Mouse (Mus musculus) large intestine, adult 2 months (tissue): Measurements from ENCODE around the gene Slf2. TPM values are rescaled to one million over a fixed set of nuclear protein-coding genes. Genes with fewer than 3 reads are reported as not detected.
A peak's percentile ranks its signal among the peaks of the same experiment; 100 is the strongest.

Experiments
- DNase-seq: peaks from one replicate; pipeline ENCODE4 v3.0.0-alpha.2; 2012; ENCODE audit warnings: low read depth, low spot score
- WGBS: fragments of 180-500 bp; shearing (Covaris S2); methylation state at CpG from one replicate; pipeline ENCODE4 v1.1.7; 2018; 5-methylcytosine and 5-hydroxymethylcytosine counted together
- polyA plus RNA-seq: library from polyadenylated mRNA; depleted of rRNA; stranded (reverse); fragments of >200 nt; gene quantifications from 2 replicates; pipeline ENCODE4 v1.2.3, GENCODE M21; 2012; rRNA removed

Slf2 gene
- polyA plus RNA-seq = 5.0 and 13.5 TPM in 2 replicates

DNA sequence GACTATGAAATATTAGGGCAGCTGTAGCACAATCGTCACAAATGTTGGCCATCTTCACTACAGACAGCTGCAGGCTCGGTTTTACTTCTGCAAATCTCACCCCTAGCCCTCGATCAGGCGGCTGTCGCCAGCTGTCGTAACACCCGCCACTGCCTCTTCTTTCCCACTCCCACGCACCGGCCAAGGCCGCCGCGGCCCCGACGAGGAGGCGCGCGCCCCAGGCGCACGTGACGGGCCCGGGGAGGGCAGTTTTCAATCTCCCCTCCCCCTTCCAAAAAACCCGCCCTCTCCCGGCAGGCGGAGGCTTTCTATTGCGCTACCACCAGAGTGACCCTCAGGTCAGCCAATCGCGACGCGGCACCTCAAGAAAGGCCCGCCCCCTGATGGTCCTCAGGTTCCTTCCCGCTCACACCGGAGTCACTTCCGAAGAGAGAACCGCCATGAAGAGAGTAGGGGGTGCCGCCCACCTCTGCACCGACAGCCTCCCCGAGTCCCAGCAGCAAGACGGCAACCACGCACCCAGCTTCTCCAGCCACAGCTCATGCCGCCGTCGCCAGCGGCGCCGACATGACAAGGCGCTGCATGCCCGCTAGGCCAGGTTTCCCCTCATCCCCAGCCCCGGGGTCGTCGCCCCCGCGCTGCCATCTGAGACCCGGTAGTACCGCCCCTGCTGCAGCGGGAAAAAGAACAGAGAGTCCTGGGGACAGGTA, at the start of gene Slf2:
Slf2 (plus strand) TSS at position 408 of the 710 bp plus-strand sequence.
- WGBS = under 1% methylated on average over 55 of the region's 55 CpGs
- peak; percentile 89 for DNase-seq

DNA sequence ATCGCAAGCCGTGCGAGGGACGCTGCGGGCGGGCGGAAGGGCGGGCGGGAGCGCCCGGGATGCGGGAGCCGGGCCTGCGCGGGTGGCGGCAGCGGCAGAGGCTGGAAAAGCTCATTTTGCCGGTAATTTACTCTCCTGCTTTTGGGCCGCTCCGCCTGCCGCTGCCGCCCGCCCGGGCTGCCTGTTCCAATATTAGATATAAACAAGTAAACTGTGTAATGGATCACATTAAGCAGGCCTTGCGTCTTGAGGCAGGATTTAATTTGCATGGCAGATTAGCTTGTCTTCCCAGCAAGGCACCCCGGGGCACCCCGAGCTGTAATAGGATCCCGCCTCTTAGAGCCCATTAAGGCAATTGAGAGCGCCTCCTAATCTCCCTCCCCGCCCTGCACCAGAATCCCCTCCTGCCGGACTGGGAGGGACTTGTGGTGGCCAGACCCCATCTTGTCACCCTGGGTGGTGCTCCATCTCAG, 48.4 kb upstream of the Slf2 start:
- WGBS = 4% methylated on average over 31 of the region's 31 CpGs
- DNase-seq = no peak

- WGBS = 41% methylated on average over 3 of the region's 3 CpGs
Measured at GRCm38 (mm10) chr19:44884331-44884730, 46.6 kb upstream of the Slf2 start.

DNA sequence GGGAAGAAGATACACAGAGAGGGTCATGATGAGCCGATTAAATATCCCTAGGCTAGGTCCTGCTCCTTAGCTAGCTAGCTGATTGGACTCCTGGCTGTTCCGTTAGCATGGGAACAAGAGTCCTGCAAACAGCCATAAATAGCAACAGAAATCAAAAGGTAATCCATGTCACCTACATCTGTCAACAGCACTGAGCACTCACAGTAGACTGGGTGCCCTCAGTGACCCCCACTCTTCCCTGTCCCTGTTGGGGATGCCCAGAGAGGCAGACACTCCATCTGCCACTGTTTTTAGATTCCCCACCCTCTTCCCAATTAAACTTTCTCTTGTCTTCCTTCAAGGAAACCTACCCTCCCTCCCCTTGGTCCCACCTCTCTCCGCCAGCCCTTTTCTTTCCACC, 44.5 kb upstream of the Slf2 start:
- 41% methylated on average over 3 of the region's 3 CpGs for WGBS
- DNase-seq = no peak

More at GRCm38 (mm10) chr19:44884331-44884730, 46.6 kb upstream of the Slf2 start:
- no peak for DNase-seq

DNA sequence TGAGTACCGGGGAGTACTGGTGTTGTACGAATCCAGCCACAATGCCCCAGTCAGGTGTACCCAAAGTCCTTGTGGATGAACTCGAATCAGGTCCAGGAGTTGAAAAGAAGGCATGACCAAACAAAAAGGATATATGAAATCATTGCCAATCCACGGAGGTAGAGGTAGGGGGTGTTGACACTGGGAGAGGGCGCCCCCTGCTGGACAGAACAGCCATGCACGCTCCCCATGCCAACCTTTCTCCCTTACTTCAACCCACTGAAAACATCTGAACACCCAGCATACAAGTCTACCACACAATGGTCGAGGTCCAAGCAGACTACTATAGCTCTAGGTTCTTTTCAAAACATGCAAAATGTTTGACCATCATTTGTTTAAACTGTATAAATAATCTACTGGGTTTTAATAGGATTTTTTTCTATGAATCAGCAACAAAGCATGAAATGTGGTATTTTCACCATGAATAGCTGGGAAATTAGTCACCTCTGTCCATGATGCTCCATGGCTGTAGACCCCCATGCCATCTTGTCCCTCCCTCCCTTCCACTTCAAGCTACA, 43.2 kb upstream of the Slf2 start:
- no peak for DNase-seq
- WGBS = 22% methylated on average over 7 of the region's 7 CpGs

DNA sequence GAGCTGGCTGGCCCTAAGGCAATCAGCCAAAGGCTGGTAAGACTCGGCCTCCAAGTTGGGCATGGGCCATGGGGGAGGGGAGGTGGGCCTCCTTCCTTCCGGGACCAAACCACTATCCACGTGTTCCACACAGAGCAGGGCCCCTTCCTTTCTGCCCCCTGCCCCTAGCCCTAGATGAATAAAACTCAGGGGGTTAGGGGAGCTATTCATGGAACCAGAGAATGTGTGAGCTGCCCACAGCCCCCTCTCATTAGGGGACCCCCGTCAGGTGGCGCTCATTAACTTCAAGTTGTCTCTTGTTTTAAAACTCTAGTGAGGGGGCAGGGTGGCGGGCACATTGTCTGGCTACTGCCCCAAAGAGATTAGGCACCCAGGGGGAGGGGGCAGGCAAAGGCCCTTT, 41.4 kb upstream of the Slf2 start:
- WGBS = 59% methylated on average over 6 of the region's 6 CpGs

GRCm38 (mm10) chr19:44891446-44891845, 39.5 kb upstream of the Slf2 start:
- 32% methylated on average over 15 of the region's 15 CpGs for WGBS
- no peak for DNase-seq

More for the DNA sequence above, 41.4 kb upstream of the Slf2 start:
- no peak for DNase-seq

- 24% methylated on average over 19 of the region's 19 CpGs for WGBS
- no peak for DNase-seq
Measured at GRCm38 (mm10) chr19:44893231-44893871, 37.6 kb upstream of the Slf2 start.

GRCm38 (mm10) chr19:44895245-44895644, 35.7 kb upstream of the Slf2 start:
- no peak for DNase-seq
- WGBS = 3% methylated on average over 4 of the region's 4 CpGs

DNA sequence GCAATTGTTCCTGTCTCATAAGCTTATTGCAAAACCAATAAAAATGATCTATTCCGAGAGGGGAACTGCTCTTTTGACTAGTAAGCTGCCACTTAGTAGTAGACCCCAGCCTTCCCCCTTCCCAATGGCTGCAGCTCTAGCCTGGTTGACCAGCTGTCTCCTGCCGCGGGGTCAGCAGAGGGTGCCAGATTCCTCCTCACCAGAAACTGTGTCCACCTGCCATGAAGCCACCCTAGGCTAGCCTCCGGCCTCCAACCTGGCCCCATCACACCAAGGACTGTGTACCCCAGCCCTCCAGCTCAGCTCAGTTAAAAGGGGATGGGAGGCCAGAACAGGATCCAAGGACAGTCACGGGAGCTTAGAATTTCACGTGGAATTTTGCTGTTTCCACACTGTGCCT, 34.5 kb upstream of the Slf2 start:
- DNase-seq = no peak
- 65% methylated on average over 6 of the region's 6 CpGs for WGBS

GRCm38 (mm10) chr19:44897521-44897920, 33.4 kb upstream of the Slf2 start:
- no peak for DNase-seq
- WGBS = 80% methylated on average over 5 of the region's 5 CpGs

- DNase-seq = no peak
- WGBS = 15% methylated on average over 3 of the region's 3 CpGs
Measured at GRCm38 (mm10) chr19:44898646-44899045, 32.3 kb upstream of the Slf2 start.

GRCm38 (mm10) chr19:44899104-44899793, 31.7 kb upstream of the Slf2 start:
- 57% methylated on average over 9 of the region's 9 CpGs for WGBS
- no peak for DNase-seq

- no peak for DNase-seq
- WGBS = 63% methylated on average over 22 of the region's 22 CpGs
Measured at GRCm38 (mm10) chr19:44899947-44900773, 30.8 kb upstream of the Slf2 start.

- DNase-seq = no peak
- 71% methylated on average over 3 of the region's 3 CpGs for WGBS
Measured at GRCm38 (mm10) chr19:44901047-44901446, 29.9 kb upstream of the Slf2 start.

GRCm38 (mm10) chr19:44902324-44902723, 28.6 kb upstream of the Slf2 start:
- 39% methylated on average over 4 of the region's 4 CpGs for WGBS
- DNase-seq = no peak

DNA sequence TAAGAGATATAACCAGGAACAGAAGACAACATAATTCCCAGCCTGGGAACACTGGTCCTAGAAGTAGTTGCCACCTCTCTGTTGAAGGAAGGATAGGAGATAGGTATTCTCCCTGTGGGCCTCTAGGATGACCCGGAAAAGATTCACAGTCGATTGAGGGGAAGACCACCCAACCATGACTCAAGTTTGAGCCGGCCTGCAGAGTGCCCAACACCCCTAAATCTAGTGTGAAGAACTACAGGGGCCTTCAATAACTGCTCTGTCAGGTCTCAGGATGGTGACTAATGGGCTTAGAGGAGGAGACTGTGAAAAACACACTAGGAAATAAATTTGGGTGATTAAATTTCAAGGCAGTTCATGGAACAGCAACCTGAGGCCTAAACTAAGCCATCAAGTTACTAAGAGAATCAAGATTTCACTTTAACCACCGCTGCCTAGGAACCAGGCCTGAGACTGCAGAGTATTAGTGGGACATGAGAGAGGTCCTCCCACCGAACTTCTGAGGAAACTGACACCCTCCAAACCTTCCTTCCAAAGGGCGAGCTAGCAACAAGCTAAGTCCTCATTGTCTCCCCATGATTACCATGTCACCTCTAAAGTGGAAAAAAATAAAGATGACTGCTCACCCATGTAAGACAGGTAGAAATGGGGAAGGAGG, 27.5 kb upstream of the Slf2 start:
- DNase-seq = no peak
- WGBS = 85% methylated on average over 6 of the region's 6 CpGs

DNA sequence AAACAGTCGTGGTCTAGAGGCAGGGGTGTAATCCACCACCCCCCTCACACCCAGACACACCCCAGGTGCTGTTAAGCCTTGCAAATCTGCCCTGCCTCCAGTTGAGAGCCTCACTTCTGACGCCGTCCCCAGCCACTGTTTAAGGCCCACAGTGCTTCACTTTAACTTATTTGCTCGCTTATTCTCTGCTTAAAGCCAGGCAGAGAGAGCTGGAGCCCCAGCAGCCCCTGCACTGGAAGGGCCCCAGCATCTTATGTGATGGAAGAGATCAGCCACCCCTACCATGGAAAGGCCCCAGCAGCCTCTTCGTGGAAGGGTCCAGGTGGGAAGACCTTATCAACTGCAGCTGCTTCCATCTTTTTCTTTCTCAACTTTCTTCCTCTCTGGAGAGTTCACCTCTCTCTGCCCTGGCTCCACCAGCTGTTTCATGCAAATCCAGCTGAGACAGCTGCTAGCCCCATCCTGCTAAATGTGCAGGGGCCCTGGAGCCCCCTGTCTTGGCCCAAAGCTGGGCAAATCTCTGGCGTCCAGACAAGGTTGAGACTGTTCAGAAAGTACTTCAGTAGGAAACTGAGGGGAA, 26.7 kb upstream of the Slf2 start:
- DNase-seq = no peak
- WGBS = 63% methylated on average over 6 of the region's 6 CpGs

GRCm38 (mm10) chr19:44905316-44905715, 25.6 kb upstream of the Slf2 start:
- WGBS = 78% methylated on average over 4 of the region's 4 CpGs
- no peak for DNase-seq
